Mouse (Mus musculus): ENCODE results near the gene Naa25. TPM values are rescaled to one million over a fixed set of nuclear protein-coding genes. Genes with fewer than 3 reads are reported as not detected.

The Naa25 gene
- total RNA-seq, 2 experiments from 2014 or later, result 45.8 to 48.0 TPM

GRCm38 (mm10) chr5:121484801-121485200 lies 87.1 kb downstream of the Naa25 start:
- intact Hi-C loops (cut with DNase I), result no loop called here
- no peak for DNase-seq (ENCODE audit: low spot score in 2 of 2)

DNA sequence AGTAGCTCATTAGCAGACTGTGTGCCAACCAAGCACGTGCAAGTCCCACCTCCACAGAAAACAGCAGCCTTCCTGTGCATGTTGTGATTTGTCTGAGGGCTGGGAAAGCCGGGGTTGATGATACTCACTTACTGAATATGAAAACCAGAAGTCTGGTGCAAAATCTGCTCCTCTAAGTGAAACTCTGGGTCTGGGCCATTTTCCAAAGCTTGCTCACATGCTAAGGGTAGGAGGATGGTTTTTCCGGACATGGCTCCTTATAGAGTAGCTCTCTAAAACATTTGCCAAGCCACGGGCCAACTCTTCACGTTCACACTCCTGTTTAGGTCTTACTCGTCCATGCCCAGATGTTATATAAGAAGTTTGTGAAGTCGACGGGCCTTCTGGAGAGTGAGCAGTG lies 95.6 kb downstream of the Naa25 start:
- DNase-seq (ENCODE audit: low spot score in 2 of 2), result peak; percentile 60 to 82
- intact Hi-C loops (cut with DNase I), result no loop called here

Other genes starting within 250 kb of the Naa25 start
- 10 to 100 TPM; 79.6 to 84.9 TPM for gene Ptpn11, start 206.5 kb upstream of the Naa25 start, total RNA-seq (2021)
- 100 to 1,000 TPM; 391 to 441 TPM for gene Rpl6, start 193.5 kb upstream of the Naa25 start, total RNA-seq (2021)
- 100 to 1,000 TPM; 223 to 227 TPM for gene Hectd4, start 177.7 kb upstream of the Naa25 start, total RNA-seq (2021)
- 10 to 100 TPM; 90.1 to 95.7 TPM for gene Trafd1, start 12.3 kb upstream of the Naa25 start, total RNA-seq (2021)
- 1 to 10 TPM; 5.7 to 6.8 TPM for gene Tmem116, start 54.0 kb downstream of the Naa25 start, total RNA-seq (2021)
- 100 to 1,000 TPM; 152 to 170 TPM for gene Erp29, start 54.6 kb downstream of the Naa25 start, total RNA-seq (2021)
- not detected for gene Adam1b, start 105.5 kb downstream of the Naa25 start, total RNA-seq (2021)
- 1 to 10 TPM; 7.4 to 9.0 TPM for gene Adam1a, start 147.5 kb downstream of the Naa25 start, total RNA-seq (2021)
- gene Gm42878, start 147.5 kb downstream of the Naa25 start, total RNA-seq (2021), result not detected
- gene Mapkapk5, start 148.0 kb downstream of the Naa25 start, total RNA-seq (2021), result 10 to 100 TPM; 78.9 to 82.4 TPM
- 10 to 100 TPM; 77.4 to 87.7 TPM for gene Aldh2, start 195.9 kb downstream of the Naa25 start, total RNA-seq (2021)
- gene Acad12, start 221.0 kb downstream of the Naa25 start, total RNA-seq (2021), result 1 to 10 TPM; 5.0 to 5.5 TPM

All from left cerebral cortex, postnatal 14 days (tissue).